Mouse (Mus musculus) heart, postnatal 0 days (tissue): ENCODE data around the gene Itga10.

Source experiments
- CTCF ChIP-seq: IDR thresholded peaks from 2 replicates; pipeline ENCODE4 v1.5.1; 2016; ENCODE audit warnings: antibody characterized with exemption, control low read depth, low read depth
- EP300 ChIP-seq: IDR thresholded peaks from 2 replicates; pipeline ENCODE4 v1.6.1; 2016; ENCODE audit warnings: antibody characterized with exemption, low read depth

DNA sequence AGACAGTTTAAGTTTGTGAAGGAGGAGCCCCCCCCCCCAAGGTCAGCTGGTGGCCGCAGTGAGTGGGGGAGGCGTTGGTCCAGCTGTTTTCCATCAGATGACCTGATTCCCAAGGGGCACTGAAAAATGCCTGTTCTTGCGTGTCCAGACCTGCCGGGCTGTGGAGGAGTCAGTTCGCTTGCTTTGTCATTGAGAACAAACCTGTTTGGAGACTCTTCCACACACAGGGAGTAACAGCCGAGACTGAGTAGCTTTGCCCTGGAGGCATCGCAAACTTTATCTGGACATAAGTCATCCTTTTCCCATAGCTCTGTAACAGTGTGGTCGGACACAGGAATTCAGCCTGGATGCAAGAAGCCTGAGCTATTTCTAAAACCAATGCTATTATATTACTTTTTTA is 29.1 kb downstream of the Itga10 start:
- TF ChIP-seq CTCF (no peak), EP300 (no peak)
